Mouse (Mus musculus) activated CD4-positive, CD25-positive, alpha-beta regulatory T cell, adult 9 weeks (primary cell): ENCODE data around the gene Pik3ca. TPM values are rescaled to one million over a fixed set of nuclear protein-coding genes. Genes with fewer than 3 reads are reported as not detected.

Source experiments
- polyA plus RNA-seq: library from polyadenylated mRNA; unstranded; fragments of 100-300 nt; shearing (Covaris generic); gene quantifications from one replicate; pipeline ENCODE4 v1.2.1, GENCODE M21; 2017

Pik3ca gene
- polyA plus RNA-seq = 6.2 TPM

DNA sequence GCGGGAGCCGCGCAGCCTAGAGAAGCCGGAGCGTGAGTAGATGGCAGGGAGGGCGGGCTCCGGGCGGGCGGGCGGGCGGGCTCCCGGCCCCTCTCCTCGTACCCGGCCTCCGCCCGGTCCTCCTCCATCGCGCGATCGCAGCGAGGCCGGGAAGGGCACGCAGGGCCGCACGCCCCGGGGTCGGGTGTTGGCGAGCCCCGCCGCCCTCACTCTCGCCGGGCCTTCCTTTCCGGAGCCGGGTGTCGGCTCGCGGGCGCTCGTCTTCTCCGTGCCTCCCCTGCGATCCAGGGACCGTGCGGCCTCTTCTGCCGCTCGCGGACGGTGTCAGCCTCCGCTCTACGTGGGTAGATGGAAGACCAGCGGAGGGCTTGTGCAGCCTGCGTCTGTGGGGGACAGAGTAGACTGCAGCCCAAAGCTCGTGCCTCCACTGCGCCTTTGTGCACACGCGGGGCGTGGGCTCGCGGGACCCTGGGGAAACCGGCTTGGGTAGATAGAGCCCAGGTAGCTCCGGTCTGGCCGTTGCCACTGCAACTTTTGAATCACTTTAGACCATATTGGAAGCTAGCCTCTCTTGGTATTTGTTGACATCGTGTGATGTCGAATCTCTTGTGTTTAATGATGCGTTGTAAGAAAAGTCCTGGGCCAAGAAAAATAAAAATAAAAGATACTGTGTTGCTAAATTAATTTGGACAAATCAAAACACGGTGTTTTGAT is at the start of gene Pik3ca:
TSS of gene Pik3ca (plus strand) at position 211 of the 714 bp plus-strand sequence.

DNA sequence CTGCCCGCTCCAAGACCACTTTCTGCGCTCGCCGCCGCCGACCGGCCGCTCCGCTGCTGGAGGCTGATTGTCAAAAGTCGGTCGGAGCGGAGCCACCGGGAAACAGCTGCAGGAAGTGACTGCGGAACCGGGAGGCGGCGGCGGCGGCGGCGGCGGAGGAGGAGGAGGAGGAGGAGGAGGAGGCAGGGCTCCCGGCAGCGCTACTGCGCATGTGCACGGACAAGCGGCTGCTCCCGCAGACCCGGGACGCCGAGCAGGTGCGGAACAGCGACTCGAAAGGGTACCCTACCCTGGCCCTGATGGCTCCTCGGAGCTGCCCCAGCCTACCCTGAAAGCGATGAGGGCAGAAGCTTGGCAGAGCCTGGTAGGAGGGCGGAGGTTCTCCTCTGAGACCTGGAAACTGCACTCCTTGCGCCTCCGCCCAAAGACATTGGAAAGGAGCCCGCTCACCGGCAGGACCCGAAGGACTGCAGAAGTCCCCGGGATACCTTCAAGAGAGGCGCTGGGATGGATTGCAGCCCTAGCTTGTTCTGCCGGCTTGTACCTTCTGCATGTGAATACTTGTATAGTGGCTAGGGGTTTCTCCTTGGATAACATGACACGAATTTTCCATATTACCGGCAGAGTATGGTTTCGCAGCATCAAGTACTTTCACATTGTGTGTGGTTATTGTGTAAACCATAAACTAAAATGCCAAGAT is 31.8 kb upstream of the Pik3ca start, which contains the start of gene Zmat3:
TSS of gene Zmat3 (minus strand) at position 469 of the 700 bp plus-strand sequence.

DNA sequence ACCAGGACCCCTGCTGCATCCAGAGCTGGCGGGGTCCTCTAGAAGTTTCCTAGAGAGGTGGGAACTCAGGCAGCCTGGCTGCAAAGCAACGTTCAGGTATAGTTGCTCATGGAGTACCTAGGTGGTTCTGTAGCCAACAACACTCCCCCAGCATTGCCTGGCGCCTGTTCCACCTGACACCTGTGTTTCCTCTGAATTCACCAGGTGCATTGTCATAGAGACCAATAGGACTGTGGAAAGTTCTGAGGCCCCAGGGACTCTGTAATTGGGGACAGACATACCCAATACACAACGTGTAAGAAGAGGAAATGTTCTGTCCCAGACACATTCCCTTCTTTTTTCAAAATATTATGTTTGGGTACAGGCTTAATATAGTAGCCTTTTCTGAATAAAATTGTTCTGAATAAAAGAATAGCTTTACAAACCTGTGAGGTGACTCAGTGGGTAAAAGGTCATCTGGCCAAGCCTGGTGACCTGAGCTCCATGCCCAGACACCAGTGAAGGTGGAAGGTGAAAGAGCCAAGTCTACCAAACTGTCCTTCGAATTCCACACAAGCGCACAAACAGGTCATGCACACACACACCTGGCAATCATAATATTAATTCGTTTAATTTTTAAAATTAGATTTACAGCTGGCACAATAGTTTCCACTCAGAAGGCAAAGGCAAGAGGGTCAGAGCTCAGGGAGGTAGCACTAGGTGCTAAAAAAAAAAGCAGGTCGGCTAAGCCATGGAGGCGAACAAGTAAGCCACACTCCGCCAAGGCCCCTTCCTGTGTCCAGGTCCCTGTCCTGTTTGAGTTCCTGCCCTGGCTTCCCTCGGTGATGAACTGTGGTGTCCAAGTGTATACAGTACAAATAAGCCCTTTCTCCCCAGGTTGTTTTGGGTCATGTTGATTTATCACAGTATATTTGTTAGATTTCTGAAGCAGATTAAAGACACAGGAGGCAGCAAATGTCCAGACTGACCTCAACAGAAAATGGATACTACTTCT is 94.9 kb downstream of the Pik3ca start, which contains the start of gene Kcnmb3:
TSS of gene Kcnmb3 (minus strand) at position 135 of the 994 bp plus-strand sequence.

GRCm38 (mm10) chr3:32509496-32510374 is 112.3 kb downstream of the Pik3ca start, which contains the start of gene Zfp639:
Gene Zfp639 (plus strand): TSS chr3:32510259.

Other genes with a start within 250 kb of the Pik3ca start
- 2.7 TPM for gene Zmat3, start 31.7 kb upstream of the Pik3ca start, polyA plus RNA-seq
- not detected for gene Kcnmb3, start 94.6 kb downstream of the Pik3ca start, polyA plus RNA-seq
- gene Zfp639, start 112.6 kb downstream of the Pik3ca start, polyA plus RNA-seq = 26.9 TPM
- 7.5 TPM for gene Mfn1, start 131.8 kb downstream of the Pik3ca start, polyA plus RNA-seq
- gene Gnb4, start 218.9 kb downstream of the Pik3ca start, polyA plus RNA-seq = 12.7 TPM